Mouse (Mus musculus) bone marrow macrophage, adult 2 months (primary cell): ENCODE results near the gene Rad51c.

Experiments used
- CTCF ChIP-seq: IDR thresholded peaks from 2 replicates; pipeline ENCODE4 v1.5.1; 2012; ENCODE audit warnings: low read depth, mild to moderate bottlenecking, low read length, moderate library complexity
- POLR2A ChIP-seq: IDR thresholded peaks from 2 replicates; pipeline ENCODE4 v1.6.1; 2012; ENCODE audit warnings: mild to moderate bottlenecking, low read depth, low read length, borderline replicate concordance

GRCm38 (mm10) chr11:87357317-87358300 lies 47.1 kb downstream of the Rad51c start:
- no peak for TF ChIP-seq CTCF
- no peak for TF ChIP-seq POLR2A
